Mouse (Mus musculus): Measurements from ENCODE around the gene Spem1.
A peak's percentile ranks its signal among the peaks of the same experiment; 100 is the strongest.

Gene Spem1

DNA sequence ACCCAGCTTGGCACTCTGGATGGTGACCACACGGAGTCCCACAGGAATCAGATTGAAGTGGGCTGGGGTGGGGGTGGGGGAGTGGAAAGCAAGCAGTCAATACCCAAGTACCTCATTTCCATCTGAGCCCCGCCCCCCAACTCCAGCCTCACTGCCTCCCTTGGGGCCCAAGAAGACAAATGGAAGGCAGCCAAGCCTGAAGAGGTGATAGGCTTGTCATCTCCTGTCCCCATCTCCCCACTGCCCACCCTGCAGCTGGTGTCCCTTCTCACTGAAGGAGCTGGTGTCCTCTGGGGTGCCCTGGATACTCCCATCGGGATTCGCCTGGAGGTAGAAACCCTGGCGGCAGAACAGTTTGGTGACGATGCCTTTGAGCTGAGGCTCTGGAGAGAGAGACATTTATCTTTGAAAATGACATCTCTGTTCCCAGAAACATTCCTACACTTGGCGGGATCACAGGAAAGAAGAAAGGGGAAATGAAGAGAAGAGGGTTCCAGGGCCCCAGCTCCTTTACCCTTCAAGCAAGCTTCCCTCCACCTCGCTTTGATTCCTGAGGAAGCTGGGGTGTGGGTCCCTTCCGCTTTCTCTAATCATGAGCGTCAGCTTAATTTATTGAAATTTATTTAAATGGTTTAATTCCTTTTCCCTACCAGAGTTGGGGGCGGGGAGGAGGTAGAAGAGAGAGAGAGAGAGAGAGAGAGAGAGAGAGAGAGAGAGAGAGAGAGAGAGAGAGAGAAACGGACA, 22.4 kb downstream of the Spem1 start:
- peak; percentile 41 for DNase-seq

DNA sequence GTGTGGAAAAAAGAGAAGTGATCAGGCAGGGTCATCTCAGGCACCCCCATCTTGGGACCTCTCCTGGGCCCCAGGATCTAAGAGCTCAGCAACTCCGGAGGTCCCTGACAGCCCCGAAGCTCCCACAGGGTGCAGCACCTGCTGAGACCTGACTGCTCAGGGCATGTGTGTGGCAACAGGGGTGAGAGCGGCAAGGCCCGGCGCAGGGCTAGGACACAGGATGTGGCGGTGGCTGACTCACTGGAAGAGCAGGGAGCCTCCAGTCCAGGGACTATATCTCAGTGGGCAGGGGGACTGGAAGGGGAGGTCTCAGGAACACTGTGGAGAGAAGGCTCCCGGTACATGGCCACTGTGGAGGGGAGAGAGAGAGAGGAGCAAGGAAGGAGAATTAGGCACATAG, 24.1 kb downstream of the Spem1 start:
- no peak for DNase-seq

DNA sequence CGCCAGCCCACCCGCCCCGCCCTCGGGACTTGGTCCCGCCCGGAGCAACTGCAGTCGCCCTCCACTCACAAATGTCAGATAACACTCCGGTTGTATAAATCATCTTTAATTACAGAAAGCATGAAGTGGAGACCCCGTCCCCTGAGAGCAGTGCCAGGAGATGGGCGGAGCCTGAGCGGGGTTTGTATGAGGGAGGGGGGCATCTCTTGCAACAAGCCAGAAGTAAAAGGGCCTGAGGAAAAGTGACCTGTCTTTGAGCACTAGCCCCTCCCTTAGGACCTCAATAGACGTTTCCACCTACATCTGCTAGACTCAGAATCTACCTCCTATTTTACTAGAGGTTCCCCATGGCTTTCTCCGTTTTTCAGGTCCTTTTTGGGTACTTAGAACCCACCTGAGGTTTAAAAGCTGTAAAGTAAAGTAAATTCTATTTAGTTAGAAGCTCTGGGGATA, 26.0 kb downstream of the Spem1 start:
- no peak for DNase-seq

DNA sequence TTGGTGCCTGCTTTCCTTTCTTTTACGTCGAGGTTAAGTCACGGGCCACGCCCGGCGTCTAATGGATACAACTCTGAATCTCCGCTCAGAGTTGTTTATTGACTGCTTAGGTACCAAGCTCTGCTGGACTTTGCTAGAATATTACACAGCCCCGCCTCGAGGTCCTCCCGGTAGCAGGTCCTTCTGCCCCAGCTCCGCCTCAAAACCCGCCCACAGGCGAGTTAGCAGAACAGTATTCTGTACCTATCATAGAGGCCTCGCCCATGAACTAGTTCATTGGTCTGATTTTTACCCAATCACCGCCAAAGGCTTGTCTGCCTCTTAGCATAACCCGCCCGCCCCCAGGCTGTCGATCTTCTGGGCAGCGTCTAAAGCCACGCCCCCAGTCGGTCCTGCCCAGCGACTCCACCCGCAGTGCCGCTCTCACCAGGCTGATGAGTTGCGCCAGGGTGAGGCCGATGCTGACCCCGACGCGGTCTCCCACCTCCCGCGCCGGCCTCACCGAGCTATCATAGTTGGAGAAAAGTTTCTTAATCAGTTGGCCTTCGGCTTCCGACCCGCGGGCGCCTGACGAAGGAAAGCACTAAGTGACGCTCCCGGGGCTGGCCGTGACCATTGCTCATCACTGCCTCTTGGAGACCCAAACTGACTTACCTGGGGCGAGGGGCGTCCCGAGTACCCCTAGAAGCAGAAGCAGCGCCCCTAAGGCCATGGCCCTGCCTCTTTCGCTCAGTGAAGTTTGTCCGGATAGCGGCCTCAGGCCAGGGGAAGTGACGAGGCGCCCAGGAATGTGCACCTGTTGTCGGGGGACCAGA, 26.6 kb downstream of the Spem1 start, which contains the start of gene Chrnb1:
Gene Chrnb1 (minus strand): TSS at position 776 of the 815 bp plus-strand sequence.
- peak; percentile 97 for DNase-seq

DNA sequence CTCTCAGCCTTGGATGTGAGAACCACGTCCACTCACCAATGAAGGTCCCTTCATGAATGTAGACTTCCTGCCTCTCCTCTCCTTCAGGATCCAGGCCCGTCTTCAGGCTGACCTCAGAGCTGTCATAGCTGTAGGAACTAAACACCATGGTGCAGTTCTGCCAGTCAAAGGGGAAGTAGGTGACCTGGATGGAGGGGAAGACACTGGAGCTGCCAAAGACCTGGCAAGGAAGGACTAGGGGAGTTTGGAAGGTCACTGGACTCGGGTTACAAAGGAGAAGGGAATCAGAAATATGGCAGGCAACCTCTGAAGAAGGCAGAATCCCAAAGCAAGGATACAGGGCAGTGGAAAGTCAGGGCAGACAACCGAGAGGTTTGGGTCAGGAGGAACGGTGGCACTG, 28.6 kb downstream of the Spem1 start:
- DNase-seq, result no peak

DNA sequence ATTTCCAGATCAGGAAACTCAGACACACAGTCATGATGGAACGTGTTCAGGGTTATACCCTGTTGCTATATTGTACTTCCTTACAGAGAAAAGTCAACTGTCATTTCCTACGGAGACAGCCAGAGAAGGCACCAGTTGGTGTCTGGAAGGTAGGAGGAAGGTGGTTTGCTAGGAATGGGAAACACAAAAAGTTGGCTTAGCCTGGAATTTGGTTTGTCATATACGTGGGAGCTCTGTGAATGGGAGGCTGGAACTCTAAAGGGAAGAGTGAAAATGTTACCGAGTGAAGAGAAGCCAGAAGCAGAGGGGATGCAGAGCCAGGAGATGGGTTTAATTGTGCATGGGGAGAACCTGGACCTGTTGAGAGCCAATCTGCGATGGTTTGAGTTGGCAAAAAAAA, 30.6 kb downstream of the Spem1 start:
- DNase-seq, result no peak

DNA sequence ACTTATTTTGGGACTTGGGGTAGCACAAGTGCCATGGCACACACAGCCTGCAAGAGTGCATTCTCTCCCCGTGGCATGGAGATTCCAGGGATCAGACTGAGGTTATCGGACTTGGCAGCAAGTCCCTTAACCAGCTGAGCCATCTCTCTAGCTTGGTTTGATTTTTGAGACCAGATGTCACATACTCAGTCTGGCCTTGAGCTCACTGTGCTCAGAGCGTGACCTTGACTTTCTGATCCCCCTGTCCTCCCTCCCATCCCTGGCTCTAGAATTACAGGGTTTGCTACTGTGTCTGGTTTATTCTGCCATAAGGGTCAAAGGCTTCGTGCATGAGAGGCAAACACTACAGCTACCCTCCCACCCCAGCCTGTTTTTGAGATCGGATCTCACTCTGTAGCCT, 32.5 kb downstream of the Spem1 start:
- DNase-seq, result no peak

DNA sequence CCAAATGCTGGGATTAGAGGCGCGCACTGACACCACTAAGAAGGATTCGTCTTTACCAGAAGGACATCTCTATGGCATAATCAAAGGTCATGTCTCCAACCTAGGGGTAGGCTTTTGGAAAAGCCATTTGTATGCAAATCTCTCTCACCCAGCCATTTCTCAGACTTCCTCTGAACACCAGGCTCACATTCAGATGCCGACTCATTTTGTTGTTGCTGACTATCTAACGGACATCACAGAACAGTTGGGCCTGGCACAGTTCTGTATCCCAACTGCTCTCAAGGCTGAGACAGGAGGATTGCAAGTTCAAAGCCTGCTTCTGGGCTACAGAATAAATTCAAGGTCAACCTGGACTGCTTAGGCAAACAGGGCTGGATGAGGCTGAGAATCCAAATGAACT, 34.7 kb downstream of the Spem1 start:
- no peak for DNase-seq

DNA sequence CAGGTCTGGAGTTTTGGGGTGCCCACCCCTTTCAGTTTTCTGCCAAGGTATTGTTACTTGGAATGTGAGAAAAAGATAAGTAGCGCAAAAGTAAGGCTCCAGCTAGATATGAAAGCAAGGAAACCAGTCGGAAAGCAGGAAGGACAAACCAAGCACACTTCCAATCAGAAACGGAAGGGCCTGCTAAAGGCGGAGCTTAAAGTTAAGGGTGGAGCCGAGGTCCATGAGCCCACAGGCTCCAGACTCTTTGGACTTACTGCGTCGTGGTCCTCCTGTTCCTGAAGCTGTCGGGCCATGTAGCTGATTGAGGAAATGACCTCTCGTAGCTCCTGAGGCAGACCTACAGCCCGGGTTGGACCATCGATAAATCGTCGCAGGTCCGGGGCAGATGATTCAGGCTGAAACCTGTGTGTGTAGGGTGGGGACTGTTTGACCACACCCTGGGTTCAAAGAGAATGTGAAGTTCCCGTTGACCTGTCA, 37.1 kb downstream of the Spem1 start:
- peak; percentile 47 for DNase-seq

DNA sequence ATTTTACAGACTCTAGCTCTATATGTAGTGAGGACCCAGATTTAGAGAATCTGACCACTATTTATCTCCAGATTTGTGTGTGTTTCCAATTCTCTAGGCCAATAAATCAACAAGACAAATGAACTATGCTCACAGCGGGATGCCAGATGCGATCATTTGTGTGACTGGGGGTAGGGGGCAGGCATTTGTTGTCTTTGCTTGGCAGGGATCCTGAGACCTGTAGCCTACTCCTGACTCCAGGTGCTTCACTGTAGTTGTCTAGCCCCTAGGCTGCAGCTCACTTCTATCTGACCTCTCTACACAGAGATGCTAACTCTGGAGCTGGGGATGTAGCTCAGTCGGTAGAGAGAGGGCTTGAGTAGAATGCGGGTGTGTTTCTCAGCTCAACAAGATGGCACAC, 40.2 kb downstream of the Spem1 start:
- no peak for DNase-seq

DNA sequence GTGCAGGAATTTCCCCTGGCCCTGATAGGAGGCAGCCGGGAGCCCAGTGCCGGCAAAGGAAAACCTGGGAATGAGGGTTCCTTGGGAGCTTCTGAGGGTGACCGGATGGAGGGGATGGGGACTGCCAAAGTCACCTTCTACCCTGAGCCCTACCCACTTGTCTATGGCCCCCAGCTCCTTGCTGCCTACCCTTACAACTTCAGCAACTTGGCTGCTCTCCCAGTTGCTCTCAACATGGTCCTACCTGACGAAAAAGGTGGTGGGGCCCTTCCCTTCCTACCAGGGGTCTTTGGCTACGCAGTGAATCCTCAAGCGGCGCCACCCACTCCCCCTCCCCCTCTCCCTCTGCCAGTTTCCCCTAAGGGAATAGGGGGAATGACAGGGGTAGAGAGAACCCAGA, 43.0 kb downstream of the Spem1 start:
- no peak for DNase-seq

DNA sequence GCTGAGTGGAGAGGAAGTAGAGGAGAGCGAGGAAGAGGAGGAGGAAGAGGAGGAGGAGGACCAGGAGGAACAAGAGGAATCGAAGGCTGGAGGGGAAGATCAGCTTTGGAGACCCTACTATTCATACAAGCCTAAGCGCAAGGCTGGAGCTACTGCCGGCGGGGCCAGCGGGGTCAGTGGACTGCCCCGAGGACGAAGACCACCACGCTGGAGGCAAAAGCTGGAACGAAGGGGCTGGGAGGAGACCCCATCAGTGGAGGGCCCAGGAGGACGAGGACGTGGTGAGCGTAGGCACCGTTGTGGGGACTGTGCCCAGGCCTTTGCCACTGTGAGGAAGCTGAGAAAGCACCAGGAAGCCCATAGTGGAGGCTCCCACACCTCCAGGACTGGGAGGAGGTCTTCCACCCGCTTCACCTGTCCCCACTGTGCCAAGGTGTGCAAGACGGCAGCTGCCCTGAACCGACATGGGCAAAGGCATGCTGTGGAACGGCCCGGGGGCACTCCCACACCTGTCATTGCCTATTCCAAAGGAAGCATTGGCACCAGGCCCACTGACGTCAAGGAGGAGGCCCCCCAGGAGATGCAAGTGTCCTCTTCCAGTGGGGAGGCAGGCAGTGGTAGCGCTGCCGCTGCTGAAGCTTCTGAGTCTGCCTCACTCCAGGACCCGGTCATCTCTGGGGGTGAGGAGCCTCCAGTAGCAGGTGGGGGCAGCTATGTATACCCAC, 43.6 kb downstream of the Spem1 start:
- peak; percentile 65 for DNase-seq

DNA sequence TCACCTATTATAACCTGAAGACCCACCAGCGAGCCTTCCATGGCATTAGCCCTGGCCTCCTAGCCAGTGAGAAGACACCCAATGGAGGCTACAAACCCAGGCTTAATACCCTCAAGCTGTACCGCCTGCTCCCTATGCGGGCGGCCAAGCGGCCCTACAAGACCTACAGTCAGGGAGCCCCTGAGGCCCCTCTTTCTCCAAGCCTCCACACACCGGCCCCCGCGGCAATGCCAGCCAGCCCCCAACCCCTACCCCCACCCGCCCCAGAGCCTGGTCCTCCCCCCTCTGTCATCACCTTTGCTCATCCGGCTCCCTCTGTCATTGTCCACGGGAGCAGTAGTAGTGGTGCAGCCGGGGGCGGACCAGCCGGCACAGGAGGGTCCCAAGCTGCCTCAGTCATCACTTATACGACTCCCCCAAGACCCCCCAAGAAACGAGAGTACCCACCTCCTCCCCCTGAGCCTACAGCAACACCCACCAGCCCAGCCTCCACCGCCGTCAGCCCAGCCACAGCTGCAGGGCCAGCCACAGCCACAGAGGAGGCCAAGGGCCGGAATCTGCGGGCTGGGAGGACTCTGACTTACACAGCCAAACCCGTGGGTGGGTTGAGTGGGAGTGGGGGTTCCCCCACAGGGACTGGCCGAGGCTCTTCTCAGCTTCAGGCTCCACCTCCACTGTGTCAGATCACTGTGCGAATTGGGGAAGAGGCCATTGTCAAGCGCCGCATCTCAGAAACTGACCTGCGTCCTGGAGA, 44.3 kb downstream of the Spem1 start:
- DNase-seq, result peak; percentile 63

DNA sequence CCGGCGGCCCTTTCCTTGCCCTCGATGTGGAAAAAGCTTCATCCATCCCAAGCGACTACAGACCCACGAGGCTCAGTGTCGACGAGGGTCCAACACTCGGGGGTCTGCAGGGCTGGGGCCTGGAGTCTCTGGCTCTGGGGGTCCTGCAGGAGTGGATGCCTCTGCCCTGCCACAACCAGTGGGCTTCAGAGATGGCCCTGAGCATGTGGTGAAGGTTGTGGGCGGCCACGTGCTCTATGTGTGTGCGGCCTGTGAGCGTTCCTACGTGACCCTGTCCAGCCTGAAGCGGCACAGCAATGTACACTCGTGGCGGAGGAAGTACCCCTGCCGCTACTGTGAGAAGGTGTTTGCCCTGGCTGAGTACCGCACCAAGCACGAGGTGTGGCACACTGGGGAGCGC, 45.5 kb downstream of the Spem1 start:
- no peak for DNase-seq

DNA sequence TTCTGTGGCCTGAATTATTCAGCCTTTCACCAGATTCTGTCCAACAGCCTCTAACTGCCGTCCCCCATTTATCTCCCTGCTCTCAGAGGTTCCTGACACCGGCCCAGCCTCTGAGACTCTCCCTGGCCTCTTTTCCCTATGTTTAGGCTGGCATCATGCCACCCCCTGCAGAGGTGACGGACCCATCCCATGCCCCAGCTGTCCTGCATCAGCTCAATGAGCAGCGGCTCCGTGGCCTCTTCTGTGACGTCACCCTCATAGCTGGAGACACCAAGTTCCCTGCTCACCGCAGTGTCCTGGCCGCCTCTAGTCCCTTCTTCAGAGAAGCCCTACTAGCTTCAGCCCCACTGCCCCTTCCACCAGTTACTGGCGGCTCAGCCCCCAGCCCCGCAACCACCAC, 46.3 kb downstream of the Spem1 start:
- DNase-seq, result peak; percentile 49

DNA sequence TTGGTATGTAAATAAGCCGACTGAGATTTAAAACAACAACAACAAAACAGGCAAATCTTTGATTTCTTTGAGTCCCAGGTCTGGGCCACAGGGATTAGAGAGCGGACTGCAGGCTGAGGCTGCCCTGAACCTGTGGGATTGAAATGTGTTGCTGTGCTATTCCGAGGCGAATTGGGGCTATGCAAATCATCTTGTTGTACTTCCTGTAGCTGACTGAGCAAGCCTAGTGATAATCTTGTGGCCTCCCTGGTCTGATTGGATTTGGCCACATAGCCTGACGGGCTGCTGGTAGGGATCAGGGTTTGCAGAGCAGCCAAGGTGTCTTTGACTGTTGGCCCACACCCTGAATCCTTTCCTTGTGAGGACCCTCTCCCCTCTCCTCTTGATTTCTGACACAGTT, 47.0 kb downstream of the Spem1 start:
- no peak for DNase-seq
